Mouse (Mus musculus): Measurements from ENCODE around the gene Selenos.

DNA sequence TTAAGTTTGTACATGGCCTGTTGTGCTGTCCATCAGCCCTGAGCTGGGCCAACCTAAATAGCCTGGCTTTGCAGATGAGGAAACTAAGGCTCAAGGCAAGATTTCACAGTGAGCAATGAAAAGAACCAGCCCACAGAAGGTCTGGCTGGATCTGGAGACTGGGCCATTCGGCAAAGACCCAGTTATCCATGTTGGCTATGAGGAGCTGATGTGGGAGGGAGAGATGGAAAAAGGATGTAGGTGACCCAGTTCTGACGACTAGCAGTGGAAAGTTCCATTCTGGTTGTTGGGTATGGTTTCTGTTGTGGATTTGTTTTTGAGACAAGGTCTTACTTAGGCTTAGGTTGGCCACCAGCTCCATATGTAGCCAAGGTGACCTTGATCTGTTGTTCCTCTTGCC lies 8.6 kb downstream of the Selenos start:
- TF ChIP-seq CTCF (IDR thresholded peaks at IDR 0.05; ENCODE audit: insufficient read depth, low read length) (no peak), POLR2A (IDR thresholded peaks at IDR 0.05; ENCODE audit: borderline replicate concordance, extremely low read depth, low read depth, low read length) (no peak)

Measured in lung, adult 2 months (tissue).